Mouse (Mus musculus) thymus, adult 2 months (tissue): Measurements from ENCODE around the gene Arpc3.

Source experiments
- CTCF ChIP-seq: fragments of 200-500 bp; IDR thresholded peaks from 2 replicates; pipeline ENCODE4 v1.5.1; 2012; ENCODE audit warnings: mild to moderate bottlenecking, control low read depth, low read length, moderate library complexity, borderline replicate concordance; ENCODE audit not compliant: control insufficient read depth, poor library complexity, insufficient read depth; ENCODE audit errors: extremely low read depth
- POLR2A ChIP-seq: fragments of 200-500 bp; IDR thresholded peaks from 2 replicates; pipeline ENCODE4 v1.6.1; 2012; ENCODE audit warnings: mild to moderate bottlenecking, low read length, control low read depth, moderate library complexity; ENCODE audit not compliant: control insufficient read depth, poor library complexity, insufficient read depth; ENCODE audit errors: extremely low read depth

DNA sequence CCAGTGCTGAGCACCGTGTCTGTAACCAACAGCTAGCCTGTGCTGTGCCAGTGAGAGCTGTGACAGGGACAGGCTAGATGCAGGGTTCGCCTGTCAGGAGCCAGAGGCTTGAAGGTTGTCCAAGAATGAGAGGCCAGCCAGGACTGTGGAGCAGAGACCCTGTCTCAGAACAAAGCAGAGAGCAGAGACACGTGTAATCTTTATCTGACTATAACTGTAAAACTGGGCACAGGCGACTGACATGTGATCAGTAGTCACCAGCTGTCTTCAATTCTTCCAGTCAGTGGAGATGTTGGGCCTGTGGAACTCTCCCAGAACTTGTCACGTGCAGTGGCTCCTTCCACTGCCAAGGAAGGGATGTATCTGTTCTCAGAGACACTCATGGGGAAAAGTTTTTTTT is 11.1 kb downstream of the Arpc3 start:
- TF ChIP-seq CTCF (no peak), POLR2A (no peak)
